Mouse (Mus musculus) lung, adult 2 months (tissue): Measurements from ENCODE around the gene Tex29.

Experiments
- CTCF ChIP-seq: fragments of 200-500 bp; IDR thresholded peaks from 2 replicates; pipeline ENCODE4 v1.5.1; 2011; ENCODE audit warnings: mild to moderate bottlenecking, low read length, control low read depth; ENCODE audit not compliant: insufficient read depth
- POLR2A ChIP-seq: fragments of 200-500 bp; IDR thresholded peaks from 2 replicates; pipeline ENCODE4 v1.6.1; 2011; ENCODE audit warnings: low read depth, mild to moderate bottlenecking, control low read depth, low read length, borderline replicate concordance; ENCODE audit errors: extremely low read depth

DNA sequence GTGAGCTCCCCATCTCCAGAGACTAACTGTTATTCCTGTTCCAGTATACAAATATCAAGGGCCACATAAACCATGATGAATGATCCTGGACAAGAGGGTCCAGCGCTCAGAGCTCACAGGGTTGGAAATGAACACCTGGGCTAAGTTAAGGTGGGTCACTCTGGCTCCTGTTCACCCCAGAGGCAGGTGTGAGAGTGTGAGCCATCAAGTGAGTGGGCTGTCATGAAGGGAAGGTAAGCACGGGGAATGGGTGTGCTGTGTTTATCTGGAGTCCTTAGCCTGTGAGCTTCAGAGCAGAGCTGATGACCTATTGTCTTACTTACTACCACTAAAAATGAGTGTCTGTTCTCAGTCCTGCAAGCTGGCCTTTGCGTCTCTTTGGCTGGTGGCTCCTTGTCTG, 44.4 kb downstream of the Tex29 start:
- TF ChIP-seq POLR2A (no peak), CTCF (no peak)
